Mouse (Mus musculus) mature B cell (primary cell): Measurements from ENCODE around the gene Hilpda.

Source experiments
- in situ Hi-C: fragments of 300-500 bp; cut with MboI; formaldehyde crosslinking; loops from 2 replicates; pipeline ENCODE4 v1.14.3; 2019

Hilpda gene

DNA sequence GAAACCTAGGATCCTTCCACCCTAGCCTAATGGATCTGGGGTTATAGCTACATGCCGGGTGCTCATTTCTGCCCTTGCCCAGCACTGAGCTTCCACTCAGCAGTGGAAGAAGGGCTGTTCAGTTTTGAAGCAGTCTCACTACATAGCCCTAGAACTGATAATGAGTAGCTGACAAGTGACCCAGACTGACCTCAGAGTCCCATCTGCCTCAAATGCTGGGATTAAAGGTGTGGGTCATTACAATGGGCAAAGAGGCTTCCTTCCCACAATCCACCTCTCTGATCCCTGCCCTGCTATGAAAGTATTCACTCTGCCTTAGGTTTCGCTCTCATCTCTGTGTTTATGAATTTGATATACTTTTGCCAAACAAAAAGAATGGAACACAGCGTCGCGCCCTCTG is 4.5 kb downstream of the Hilpda start:
- in situ Hi-C loops, result loop anchor here (5.0 kb wide), 1 partner anchor 34 kb away; no protein-coding TSS in a partner anchor

DNA sequence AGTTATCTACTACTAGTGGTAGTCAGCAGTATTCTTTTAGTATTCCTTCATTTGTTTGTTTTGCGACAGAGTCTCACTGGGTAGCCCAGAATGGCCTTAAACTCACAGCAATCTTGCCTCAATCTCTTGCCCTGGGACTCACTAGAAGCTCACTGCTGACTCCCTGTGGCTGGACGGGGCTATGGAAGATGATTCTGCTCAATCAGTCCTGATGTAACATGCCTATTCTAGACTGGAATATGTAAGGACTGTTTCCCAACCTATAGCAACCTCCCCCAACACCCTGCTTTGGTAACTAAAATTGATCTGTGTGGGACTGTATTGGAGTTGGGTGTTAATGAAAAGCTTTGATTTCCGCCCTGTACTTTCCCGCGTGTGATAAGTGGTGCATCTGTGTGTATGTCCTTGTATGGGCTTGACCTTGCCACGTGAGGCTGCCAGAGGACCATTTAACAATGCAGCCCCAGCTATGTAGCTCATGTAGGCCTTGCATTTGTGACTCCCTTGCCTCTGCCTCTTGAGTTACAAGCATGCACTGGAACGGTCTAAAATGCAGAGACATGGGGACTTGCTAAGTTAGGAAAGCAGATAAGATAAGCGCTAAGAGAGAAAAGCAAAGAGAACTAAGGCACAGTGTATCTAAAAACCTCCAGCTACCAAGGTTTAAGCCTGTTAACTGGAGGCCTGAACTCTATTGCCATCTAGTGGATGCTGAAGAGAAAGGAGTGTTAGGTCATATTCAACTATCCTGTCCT is 6.4 kb downstream of the Hilpda start:
- in situ Hi-C loops, result loop anchor here (5.0 kb wide), 1 partner anchor 36 kb away; no protein-coding TSS in a partner anchor

DNA sequence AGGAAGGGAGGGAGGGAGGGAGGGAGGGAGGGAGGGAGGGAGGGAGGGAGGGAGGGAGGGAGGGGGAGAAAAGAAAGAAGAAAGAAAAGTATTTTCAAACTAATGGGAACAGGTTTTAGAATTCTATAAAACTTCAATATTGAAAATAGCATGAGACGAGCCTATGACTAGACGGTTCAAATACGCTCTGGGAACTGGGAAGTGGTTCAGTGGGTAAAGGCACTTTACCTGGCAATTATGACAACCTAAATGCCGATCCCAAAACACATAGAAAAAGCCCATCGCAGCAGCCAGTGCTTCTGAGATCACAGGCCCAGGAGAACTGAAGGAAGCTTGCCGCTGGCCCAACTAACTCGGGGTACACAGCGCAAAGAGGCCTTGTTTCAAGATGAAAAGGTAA is 7.0 kb downstream of the Hilpda start, which contains the start of gene Fam71f2:
Fam71f2 (plus strand) TSS at position 301 of the 400 bp plus-strand sequence.
- in situ Hi-C loops, result loop anchor here (5.0 kb wide), 1 partner anchor 37 kb away; no protein-coding TSS in a partner anchor

DNA sequence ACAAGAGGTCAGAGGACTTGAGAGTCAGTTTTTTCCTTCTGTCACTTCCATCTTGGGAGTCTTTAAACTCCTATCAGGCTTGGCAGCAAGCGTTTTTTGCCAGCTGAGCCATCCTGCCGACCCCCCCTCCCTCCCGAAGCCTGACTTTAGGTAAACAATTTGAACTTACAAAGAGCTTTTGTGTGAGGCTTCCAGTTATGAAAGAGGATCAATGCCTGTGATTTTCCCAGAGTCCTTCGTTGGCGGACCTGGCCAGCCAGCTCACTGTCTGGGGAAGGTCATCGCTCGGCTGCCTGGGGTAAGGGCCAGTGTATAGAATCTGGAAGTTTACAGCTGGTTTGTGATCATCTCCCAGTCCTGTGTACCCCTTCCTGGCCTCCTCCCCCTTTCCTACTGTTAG is 8.4 kb downstream of the Hilpda start:
- in situ Hi-C loops, result no loop called here

DNA sequence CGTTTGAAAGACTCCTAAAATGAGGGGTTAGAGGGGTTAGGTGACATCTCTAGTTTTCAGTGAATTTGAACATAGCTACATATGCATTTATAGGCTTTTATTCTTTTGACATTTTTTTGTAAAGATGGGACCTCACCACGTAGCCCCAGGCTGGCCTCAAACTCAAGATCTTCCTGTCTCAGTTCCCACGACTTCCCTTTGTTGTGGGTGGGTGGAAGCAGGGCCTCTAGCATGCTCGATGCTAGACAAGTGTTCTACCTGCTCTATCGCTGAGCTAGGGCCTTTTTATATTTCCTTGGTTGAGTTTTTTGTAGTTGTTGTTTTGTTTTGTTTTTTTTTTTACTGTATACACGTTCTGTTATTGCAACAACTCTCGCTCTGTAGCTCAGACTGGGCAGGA is 14.6 kb downstream of the Hilpda start:
- in situ Hi-C loops, result no loop called here

DNA sequence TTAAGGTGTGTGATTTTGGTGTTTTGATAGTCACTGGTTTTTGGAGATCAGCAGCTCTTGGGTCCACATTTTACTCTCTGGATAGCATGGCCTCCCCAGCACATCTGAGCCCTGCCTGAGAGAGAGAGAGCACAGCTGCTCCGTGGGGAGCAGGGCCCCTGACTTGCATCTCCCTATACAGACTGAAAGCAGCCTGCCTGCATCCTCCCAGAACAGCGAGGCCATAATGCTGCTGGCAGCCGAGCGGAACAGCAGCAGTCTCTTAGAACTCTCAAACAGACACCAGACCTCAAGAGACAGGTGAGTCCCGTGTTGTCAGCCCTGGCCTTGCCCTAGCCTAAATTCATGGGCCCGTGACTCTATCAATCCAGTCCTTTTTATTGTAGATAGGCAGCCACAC is 15.2 kb downstream of the Hilpda start:
- in situ Hi-C loops, result no loop called here

DNA sequence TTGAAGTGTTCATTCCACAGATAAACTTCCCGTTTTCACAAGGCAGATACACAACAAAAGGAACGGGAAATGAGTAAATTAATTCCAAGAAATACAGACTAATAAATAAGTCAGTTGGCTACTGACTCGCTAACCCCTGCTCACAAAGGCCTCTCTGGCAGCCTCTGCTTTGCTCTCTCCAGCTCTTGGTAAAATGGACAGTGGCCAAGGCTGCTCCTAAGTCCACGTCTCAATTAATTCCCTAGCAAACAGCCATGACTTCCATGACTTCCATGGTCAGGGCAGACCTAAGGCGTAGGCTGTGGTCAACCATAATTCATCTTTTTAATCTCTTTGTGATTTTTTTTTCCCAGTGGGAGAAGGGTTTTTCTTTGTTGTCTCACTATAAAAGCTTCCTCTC is 15.7 kb downstream of the Hilpda start:
- in situ Hi-C loops, result no loop called here

DNA sequence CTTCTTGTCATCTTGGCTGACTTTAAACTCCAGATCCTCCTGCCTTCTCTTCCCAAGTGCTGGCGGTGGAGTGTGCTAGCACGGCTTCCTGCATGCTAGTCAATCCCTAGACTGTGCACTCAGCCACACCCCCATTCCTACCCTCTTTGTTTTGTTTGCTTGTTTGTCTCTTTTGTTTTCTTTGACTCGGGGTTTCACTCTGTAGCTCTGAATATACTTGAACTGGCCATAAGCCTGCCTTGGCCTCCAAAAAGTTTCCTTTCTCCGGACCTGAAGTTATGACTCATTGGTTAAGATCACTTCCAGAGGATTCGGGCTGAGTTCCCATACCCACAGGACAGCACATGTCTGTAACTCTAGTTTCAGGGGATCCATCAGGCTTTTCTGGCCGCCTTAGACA is 16.4 kb downstream of the Hilpda start:
- in situ Hi-C loops, result no loop called here

GRCm38 (mm10) chr6:29299112-29299511 is 26.8 kb downstream of the Hilpda start:
- in situ Hi-C loops, result no loop called here

GRCm38 (mm10) chr6:29303251-29303650 is 31.0 kb downstream of the Hilpda start:
- in situ Hi-C loops, result no loop called here

- in situ Hi-C loops, result no loop called here
Measured at GRCm38 (mm10) chr6:29303726-29304125, 31.4 kb downstream of the Hilpda start.

DNA sequence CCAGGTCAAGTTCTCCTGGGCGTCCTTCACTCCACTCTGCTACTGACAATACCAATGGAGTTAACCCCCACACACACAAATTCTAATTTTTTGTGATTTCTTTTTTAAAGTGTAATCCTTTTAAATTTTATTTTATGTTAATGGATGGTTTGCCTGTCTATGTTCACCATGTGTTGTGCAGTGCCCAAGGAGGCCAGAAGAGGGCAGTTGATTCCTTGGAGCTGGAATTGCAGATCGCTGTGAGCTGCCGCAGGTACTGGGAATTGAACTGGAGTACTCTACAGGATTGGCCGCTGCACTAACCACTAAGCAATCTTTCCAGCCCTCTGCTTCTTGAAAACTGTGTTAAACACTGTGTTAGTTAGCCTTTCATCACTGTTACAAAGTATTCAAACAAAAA is 33.2 kb downstream of the Hilpda start:
- in situ Hi-C loops, result no loop called here

DNA sequence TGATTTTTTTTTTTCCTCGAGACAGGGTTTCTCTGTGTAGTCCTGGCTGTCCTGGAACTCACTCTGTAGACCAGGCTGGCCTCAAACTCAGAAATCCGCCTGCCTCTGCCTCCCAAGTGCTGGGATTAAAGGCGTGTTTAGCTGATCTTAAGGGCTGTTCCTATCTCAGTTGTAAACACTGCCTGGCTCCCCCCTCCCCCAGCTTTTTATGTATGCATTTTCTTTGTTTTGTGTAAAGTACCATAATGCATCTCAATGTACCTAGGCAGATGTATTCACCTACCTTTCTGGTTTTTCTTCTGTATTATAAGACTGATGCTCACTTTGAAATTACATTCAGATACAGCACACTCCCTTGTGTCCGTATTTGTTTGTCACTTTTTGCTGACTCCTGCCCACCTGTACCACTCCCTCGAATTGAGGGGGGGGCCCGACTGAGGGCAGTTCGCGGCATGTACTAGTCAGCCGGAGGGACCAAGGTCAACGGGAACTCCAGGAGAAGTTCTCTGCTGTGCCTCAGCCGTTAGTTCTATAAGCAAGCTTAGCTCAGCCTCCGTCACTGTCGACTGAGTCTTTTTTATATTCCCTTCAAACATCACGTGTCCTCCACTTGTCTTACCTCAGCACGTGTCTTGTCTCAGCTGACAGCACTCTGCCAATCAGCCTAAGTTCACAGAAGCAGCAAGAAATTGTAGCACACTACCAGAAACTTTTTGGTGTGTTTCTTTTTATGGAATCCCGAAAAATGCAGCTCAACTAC is 36.7 kb downstream of the Hilpda start:
- in situ Hi-C loops, result no loop called here

- in situ Hi-C loops, result no loop called here
Measured at GRCm38 (mm10) chr6:29313690-29314202, 41.5 kb downstream of the Hilpda start.

DNA sequence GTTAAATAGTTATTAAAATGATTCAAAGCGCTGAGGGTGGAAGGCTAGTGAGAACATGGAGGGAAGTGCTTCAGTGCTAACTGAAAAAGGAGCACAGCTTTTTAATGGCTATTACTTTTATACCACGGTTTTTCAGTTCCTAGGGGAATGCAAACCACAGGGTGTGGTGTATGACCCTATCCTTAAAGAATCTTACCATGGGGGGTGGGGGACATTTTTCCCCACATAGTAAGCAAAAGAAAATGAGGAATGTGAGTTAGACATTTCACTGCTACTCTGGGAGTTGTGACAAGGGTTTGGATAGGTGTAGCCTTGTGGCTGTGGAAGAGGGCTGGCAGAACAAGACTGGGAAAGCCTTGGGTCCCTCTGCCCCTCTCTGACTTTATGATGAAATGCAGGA is 45.0 kb downstream of the Hilpda start:
- in situ Hi-C loops, result no loop called here

GRCm38 (mm10) chr6:29317941-29318340 is 45.7 kb downstream of the Hilpda start:
- in situ Hi-C loops, result no loop called here

- in situ Hi-C loops, result no loop called here
Measured at GRCm38 (mm10) chr6:29318879-29319278, 46.6 kb downstream of the Hilpda start, which contains the start of gene Fam71f1. Gene Fam71f1 (plus strand): TSS chr6:29319140.

DNA sequence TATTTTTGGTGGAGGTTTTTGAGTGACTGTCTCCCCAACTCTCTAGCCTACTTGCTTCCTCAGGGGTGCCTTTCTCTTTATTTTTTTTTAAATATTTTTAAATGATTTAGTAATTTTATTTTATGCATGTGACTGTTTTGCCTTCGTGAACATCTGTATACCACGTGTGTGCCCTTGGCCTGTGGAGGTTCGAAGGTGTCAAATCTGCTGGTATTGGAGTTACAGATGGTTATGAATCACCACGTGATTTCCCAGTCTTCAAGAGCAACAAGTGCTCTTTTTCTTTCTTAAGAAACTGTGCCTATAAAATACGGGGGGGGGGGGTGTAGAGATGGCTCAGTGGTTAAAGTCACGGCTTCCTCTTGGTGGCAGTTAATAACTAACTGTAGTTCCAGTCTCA is 49.3 kb downstream of the Hilpda start:
- in situ Hi-C loops, result no loop called here

DNA sequence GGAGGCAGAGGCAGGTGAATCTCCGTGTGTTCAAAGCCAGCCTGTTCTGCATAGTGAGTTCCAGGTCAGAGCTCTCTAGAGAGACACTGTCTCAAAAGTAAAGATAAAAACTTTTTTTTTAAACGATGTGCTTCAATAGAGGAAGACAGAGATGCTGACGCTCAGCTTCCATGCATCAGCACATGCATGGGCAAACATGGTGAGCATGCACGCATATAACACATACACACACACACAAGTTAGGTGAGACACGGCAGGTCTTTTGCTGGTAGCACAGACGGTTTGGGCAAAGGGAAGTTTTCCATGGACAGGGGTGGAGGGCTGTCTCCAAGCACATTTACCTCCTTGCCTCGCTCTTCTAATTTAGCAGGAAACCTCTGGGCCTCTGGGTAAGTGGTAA is 49.9 kb downstream of the Hilpda start:
- in situ Hi-C loops, result no loop called here

- in situ Hi-C loops, result no loop called here
Measured at GRCm38 (mm10) chr6:29322735-29323134, 50.4 kb downstream of the Hilpda start.
